Mouse (Mus musculus): ENCODE results near the gene Mllt1. TPM values are rescaled to one million over a fixed set of nuclear protein-coding genes. Genes with fewer than 3 reads are reported as not detected.

Gene Mllt1
- polyA plus RNA-seq, 1 experiment from 2014 or later, result 91.4 TPM

DNA sequence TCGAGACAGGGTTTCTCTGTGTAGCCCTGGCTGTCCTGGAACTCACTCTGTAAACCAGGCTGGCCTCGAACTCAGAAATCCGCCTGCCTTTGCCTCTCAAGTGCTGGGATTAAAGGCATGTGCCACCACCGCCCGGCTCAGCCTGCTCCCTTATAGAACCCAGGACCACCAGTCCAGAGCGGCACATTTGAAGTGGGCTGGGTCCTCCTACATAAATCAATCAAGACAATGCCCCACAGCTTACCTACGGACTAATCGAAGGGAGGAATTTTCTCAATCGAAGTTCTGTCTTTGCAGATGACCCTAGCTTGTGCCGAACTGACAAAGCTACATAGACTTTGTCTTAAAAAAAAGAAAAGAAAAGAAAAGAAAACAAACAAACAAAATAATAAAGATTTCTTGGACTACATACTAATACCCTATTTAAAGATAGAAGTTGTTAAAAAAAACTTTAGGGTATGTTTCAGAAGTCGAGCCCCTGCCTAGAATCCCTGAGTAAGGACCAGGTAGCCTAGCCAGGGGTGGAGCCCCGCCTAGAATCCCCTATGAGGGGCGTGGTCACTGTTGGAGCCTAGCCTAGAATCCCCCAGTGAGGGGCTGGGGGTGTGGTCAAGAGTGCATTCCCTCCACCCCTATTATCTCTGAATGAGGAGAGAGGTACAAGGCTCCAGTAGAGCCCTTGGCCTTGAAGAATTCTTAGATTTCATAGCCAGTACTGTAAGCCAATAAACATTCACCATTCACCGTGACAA, 38.9 kb upstream of the Mllt1 start:
- no peak overlapping the region for H3K4me2 ChIP-seq (ENCODE audit: low read length)
- H3K27ac ChIP-seq (ENCODE audit: low read length), result no peak overlapping the region
- ATAC-seq, result no peak
- H3K4me1 ChIP-seq (ENCODE audit: control insufficient read depth, insufficient read depth, low read length), result no peaks in the 10 kb centered on the region
- no peaks in the 10 kb centered on the region for H3K9me3 ChIP-seq (replicated peaks; ENCODE audit: control insufficient read depth, low read length, poor library complexity, severe bottlenecking)
- 69% methylated on average over 13 of the region's 14 CpGs for WGBS
- H3K36me3 ChIP-seq (ENCODE audit: control insufficient read depth, insufficient read depth, low read length), result no peaks in the 10 kb centered on the region
- no peaks in the 10 kb centered on the region; the same call in 1 of the 2 replicates for H3K27me3 ChIP-seq (ENCODE audit: control insufficient read depth, insufficient read depth, low read depth, low read length)
- no peak overlapping the region for H3K4me3 ChIP-seq (ENCODE audit: low read depth, low read length)
- H3K9ac ChIP-seq (ENCODE audit: low read depth, low read length), result no peak overlapping the region

DNA sequence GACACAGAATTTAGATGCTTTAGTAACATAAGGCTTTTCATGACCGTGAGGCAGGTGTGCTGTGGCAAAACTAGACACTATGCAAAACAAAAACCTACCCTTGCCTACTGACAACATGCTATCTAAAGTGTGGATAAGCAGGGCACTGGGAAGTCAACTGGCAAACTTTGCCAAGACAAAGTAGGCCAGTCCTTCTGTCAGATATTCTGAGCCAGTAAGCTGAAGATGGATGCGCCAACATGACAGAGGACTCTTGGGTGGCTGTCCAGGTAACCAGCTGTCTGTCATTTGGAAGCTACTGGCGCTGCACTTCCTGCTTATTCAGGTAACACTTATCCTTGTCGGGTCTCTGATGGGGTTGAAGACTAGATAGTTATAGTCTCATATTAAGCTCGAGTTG, 34.9 kb upstream of the Mllt1 start:
- no peaks in the 10 kb centered on the region for H3K4me1 ChIP-seq (ENCODE audit: control insufficient read depth, insufficient read depth, low read length)
- ATAC-seq, result no peak

DNA sequence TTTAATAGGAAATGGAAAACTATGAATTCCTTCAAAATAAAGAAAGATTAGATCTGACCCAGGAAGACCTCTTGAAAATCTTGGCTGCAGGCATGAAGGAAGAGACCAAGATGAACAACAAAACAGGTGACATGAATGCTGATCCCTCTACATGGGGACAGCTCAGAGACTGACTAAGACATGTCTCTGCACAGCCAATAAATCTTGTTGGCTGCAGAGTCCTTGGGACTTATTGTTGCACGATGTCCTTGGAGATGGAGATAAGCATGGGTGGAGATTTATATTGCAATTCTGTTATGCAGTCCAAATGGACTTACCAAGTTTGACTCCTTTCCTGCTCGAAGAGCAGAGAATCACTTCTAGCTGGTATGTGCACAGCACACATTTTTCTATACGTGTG, 34.1 kb upstream of the Mllt1 start:
- H3K27me3 ChIP-seq (ENCODE audit: control insufficient read depth, insufficient read depth, low read depth, low read length), result no peaks in the 10 kb centered on the region; the same call in 1 of the 2 replicates
- no peak overlapping the region for H3K27ac ChIP-seq (ENCODE audit: low read length)
- H3K4me2 ChIP-seq (ENCODE audit: low read length), result no peak overlapping the region
- H3K36me3 ChIP-seq (ENCODE audit: control insufficient read depth, insufficient read depth, low read length), result no peaks in the 10 kb centered on the region
- WGBS, result 73% methylated on average over 3 of the region's 3 CpGs
- ATAC-seq, result no peak
- no peaks in the 10 kb centered on the region for H3K4me1 ChIP-seq (ENCODE audit: control insufficient read depth, insufficient read depth, low read length)
- H3K4me3 ChIP-seq (ENCODE audit: low read depth, low read length), result no peak overlapping the region
- no peaks in the 10 kb centered on the region for H3K9me3 ChIP-seq (replicated peaks; ENCODE audit: control insufficient read depth, low read length, poor library complexity, severe bottlenecking)
- no peak overlapping the region for H3K9ac ChIP-seq (ENCODE audit: low read depth, low read length)

More for the DNA sequence above, 34.9 kb upstream of the Mllt1 start:
- Histone ChIP-seq H3K9ac (ENCODE audit: low read depth, low read length) (no peak overlapping the region), H3K9me3 (replicated peaks; ENCODE audit: control insufficient read depth, low read length, poor library complexity, severe bottlenecking) (no peaks in the 10 kb centered on the region), H3K4me3 (ENCODE audit: low read depth, low read length) (no peak overlapping the region), H3K27me3 (ENCODE audit: control insufficient read depth, insufficient read depth, low read depth, low read length) (no peaks in the 10 kb centered on the region; the same call in 1 of the 2 replicates), H3K27ac (ENCODE audit: low read length) (no peak overlapping the region), H3K36me3 (ENCODE audit: control insufficient read depth, insufficient read depth, low read length) (no peaks in the 10 kb centered on the region), H3K4me2 (ENCODE audit: low read length) (no peak overlapping the region)
- WGBS, result 75% methylated on average over 5 of the region's 5 CpGs

DNA sequence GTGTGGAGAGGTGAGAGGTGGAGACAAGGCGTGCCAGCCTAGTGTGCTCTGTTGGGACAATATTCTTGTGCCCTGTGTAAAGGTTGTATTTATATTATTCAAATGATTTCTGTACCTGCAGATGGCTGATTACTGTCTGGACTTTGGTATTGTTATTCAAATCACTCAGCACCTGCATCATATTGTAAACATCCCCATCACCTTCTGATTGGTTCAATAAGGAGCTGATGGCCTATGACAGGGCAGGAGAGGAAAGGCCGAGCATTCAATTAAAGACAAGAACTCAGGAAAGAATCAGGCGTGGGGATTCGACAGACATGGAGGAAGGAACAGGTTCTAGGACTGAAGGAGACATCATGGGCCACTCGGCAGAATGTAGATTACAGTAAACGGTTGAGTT, 28.4 kb upstream of the Mllt1 start:
- H3K36me3 ChIP-seq (ENCODE audit: control insufficient read depth, insufficient read depth, low read length), result no peaks in the 10 kb centered on the region
- no peak overlapping the region for H3K4me3 ChIP-seq (ENCODE audit: low read depth, low read length)
- no peaks in the 10 kb centered on the region for H3K27me3 ChIP-seq (ENCODE audit: control insufficient read depth, insufficient read depth, low read depth, low read length)
- H3K4me1 ChIP-seq (ENCODE audit: control insufficient read depth, insufficient read depth, low read length), result no peaks in the 10 kb centered on the region
- no peaks in the 10 kb centered on the region for H3K9me3 ChIP-seq (replicated peaks; ENCODE audit: control insufficient read depth, low read length, poor library complexity, severe bottlenecking)
- no peak for ATAC-seq
- no peak overlapping the region for H3K4me2 ChIP-seq (ENCODE audit: low read length)
- WGBS, result 78% methylated on average over 6 of the region's 6 CpGs
- H3K27ac ChIP-seq (ENCODE audit: low read length), result no peak overlapping the region
- no peak overlapping the region for H3K9ac ChIP-seq (ENCODE audit: low read depth, low read length)

DNA sequence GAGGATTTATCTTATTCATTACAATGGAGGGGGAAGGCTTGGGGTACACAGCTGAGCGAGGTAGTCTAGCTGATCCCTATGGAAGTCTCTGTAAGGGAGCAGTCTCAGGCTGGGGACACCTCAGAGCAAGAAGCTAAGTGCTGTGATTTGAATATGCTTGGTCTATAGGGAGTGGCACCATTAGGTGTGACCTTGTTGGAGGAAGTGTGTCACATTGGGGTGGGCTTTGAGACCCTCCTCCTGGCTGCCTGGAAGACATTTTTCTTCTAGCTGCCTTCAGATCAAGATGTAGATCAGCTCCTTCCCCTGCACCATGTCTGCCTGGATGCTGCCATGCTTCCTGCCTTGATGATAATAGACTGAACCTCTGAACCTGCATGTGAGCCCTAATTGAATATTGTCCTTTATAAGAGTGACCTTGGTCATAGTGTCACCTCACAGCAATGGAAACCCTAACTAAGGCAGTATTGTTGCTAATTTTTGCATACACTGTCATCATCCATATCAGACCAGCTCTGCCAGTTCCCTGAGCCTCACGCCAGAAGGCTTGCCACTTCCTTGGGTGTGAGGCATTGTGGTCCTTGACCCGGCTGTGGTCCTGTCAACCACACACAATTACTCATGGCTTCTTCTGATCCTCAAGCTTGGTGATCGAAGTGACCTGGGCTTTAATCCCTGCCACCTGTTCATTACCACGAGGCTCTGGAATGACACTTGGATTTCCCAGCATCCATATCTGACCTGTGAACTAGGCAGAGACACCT, 27.6 kb upstream of the Mllt1 start:
- H3K9ac ChIP-seq (ENCODE audit: low read depth, low read length), result no peak overlapping the region
- no peak overlapping the region for H3K27ac ChIP-seq (ENCODE audit: low read length)
- H3K4me1 ChIP-seq (ENCODE audit: control insufficient read depth, insufficient read depth, low read length), result no peaks in the 10 kb centered on the region
- H3K36me3 ChIP-seq (ENCODE audit: control insufficient read depth, insufficient read depth, low read length), result no peaks in the 10 kb centered on the region
- 82% methylated on average over 5 of the region's 5 CpGs for WGBS
- H3K27me3 ChIP-seq (ENCODE audit: control insufficient read depth, insufficient read depth, low read depth, low read length), result no peaks in the 10 kb centered on the region
- H3K9me3 ChIP-seq (replicated peaks; ENCODE audit: control insufficient read depth, low read length, poor library complexity, severe bottlenecking), result no peaks in the 10 kb centered on the region
- H3K4me2 ChIP-seq (ENCODE audit: low read length), result no peak overlapping the region
- ATAC-seq, result no peak
- H3K4me3 ChIP-seq (ENCODE audit: low read depth, low read length), result no peak overlapping the region

DNA sequence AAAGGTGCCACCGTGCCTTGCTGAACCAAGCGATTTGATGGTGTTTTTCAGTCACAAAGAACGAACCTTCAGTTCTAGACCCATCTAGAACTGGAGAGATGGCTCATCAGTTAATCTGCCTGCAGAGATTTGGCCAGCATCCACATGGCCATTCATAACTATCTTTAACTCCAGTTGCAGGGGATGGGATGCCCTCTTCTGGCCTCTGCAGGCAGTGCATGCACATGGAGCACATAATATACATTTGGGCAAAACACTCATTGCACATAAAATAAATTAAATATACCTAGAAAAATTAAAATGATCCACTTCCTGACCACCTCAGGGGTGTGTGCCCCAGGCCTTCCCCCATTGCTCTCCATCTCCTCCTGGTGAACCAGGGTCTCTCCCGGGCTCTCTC, 26.7 kb upstream of the Mllt1 start:
- no peak overlapping the region for H3K4me3 ChIP-seq (ENCODE audit: low read depth, low read length)
- H3K4me2 ChIP-seq (ENCODE audit: low read length), result no peak overlapping the region
- no peak overlapping the region for H3K9ac ChIP-seq (ENCODE audit: low read depth, low read length)
- no peaks in the 10 kb centered on the region for H3K27me3 ChIP-seq (ENCODE audit: control insufficient read depth, insufficient read depth, low read depth, low read length)
- 93% methylated on average over 4 of the region's 4 CpGs for WGBS
- no peaks in the 10 kb centered on the region for H3K9me3 ChIP-seq (replicated peaks; ENCODE audit: control insufficient read depth, low read length, poor library complexity, severe bottlenecking)
- no peak for ATAC-seq
- no peaks in the 10 kb centered on the region for H3K4me1 ChIP-seq (ENCODE audit: control insufficient read depth, insufficient read depth, low read length)
- no peaks in the 10 kb centered on the region for H3K36me3 ChIP-seq (ENCODE audit: control insufficient read depth, insufficient read depth, low read length)
- no peak overlapping the region for H3K27ac ChIP-seq (ENCODE audit: low read length)

DNA sequence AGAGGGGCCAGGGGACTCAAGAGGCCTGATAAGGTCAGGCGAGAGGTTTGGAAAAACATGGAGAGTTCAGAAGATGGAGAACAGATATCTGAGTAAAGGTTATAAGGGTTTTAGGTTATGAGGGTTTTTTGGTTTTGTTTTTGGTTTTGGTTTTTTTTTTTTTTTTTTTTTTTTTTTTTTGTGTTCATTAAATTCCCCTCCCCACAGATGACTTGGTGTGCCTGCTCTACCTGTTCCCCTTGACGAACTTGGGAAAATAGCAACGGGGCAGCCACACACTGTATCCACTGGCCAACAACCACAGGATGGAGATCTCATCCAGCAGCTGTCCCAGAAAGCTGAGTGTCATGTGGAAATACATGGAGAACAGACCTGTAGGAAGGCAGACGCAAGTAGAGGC, 23.5 kb upstream of the Mllt1 start:
- no peak for ATAC-seq
- Histone ChIP-seq H3K36me3 (ENCODE audit: control insufficient read depth, insufficient read depth, low read length) (no peaks in the 10 kb centered on the region), H3K9me3 (replicated peaks; ENCODE audit: control insufficient read depth, low read length, poor library complexity, severe bottlenecking) (no peaks in the 10 kb centered on the region), H3K27me3 (ENCODE audit: control insufficient read depth, insufficient read depth, low read depth, low read length) (no peaks in the 10 kb centered on the region), H3K4me3 (ENCODE audit: low read depth, low read length) (no peak overlapping the region), H3K4me2 (ENCODE audit: low read length) (no peak overlapping the region), H3K9ac (ENCODE audit: low read depth, low read length) (no peak overlapping the region), H3K27ac (ENCODE audit: low read length) (no peak overlapping the region), H3K4me1 (ENCODE audit: control insufficient read depth, insufficient read depth, low read length) (no peaks in the 10 kb centered on the region)
- WGBS, result 83% methylated on average over 4 of the region's 4 CpGs

DNA sequence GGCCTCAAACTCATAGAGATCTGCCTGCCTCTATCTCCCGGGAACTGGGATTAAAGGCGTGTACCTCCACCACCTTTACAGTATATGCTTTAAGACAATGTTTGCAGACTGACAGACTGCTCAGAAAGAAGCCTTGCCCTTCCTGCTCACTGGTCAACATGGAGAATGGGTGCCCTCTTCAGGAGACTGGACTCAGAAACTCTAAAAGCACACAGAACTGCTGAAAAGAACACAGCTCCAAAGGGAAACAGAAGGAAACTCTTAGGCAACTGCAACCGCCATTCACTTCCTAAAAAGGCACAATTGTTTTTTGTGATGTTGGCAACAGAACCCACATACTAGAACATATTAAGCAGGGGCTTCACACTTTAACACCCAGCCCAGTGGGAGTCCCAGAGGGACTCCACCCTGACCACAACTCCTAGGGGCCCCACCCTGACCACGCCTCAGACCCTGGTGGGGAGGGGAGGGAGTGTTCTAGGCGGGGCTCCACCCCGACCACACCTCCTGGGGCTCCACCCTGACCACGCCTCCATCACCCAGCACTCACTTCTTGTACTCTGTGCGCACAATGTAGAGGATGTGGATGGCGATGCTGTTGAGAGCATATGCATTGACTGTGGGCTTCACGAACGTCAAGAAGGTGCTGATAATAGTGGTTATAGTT, 22.7 kb upstream of the Mllt1 start:
- no peaks in the 10 kb centered on the region for H3K27me3 ChIP-seq (ENCODE audit: control insufficient read depth, insufficient read depth, low read depth, low read length)
- WGBS, result 33% methylated on average over 11 of the region's 11 CpGs
- H3K36me3 ChIP-seq (ENCODE audit: control insufficient read depth, insufficient read depth, low read length), result no peaks in the 10 kb centered on the region
- no peaks in the 10 kb centered on the region for H3K4me1 ChIP-seq (ENCODE audit: control insufficient read depth, insufficient read depth, low read length)
- H3K4me3 ChIP-seq (ENCODE audit: low read depth, low read length), result no peak overlapping the region
- H3K9me3 ChIP-seq (replicated peaks; ENCODE audit: control insufficient read depth, low read length, poor library complexity, severe bottlenecking), result no peaks in the 10 kb centered on the region
- no peak overlapping the region for H3K27ac ChIP-seq (ENCODE audit: low read length)
- no peak overlapping the region for H3K4me2 ChIP-seq (ENCODE audit: low read length)
- no peak for ATAC-seq
- H3K9ac ChIP-seq (ENCODE audit: low read depth, low read length), result no peak overlapping the region

DNA sequence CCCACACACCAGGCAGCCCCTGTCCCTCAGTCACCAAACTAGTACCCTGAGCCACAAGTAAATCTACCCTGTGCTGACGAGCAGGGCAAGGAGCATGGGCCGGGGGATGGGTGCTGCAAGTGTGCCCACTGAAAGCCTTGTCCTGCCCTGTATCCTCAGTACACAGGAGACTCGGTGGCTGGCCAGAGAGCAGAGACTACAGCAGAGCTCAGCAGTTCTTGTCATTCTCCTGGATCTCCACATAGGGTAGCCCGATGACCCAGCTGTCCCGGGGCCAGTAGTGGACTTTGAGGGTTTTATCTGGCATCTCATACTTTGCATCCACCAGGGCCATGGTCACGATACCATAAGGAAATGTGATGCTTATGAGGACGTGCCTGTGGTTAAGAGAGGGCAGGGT, 19.7 kb upstream of the Mllt1 start:
- 89% methylated on average over 7 of the region's 7 CpGs for WGBS
- H3K9ac ChIP-seq (ENCODE audit: low read depth, low read length), result no peak overlapping the region
- H3K4me2 ChIP-seq (ENCODE audit: low read length), result no peak overlapping the region
- ATAC-seq, result no peak
- H3K27me3 ChIP-seq (ENCODE audit: control insufficient read depth, insufficient read depth, low read depth, low read length), result no peaks in the 10 kb centered on the region
- no peaks in the 10 kb centered on the region for H3K36me3 ChIP-seq (ENCODE audit: control insufficient read depth, insufficient read depth, low read length)
- no peak overlapping the region for H3K27ac ChIP-seq (ENCODE audit: low read length)
- no peaks in the 10 kb centered on the region for H3K9me3 ChIP-seq (replicated peaks; ENCODE audit: control insufficient read depth, low read length, poor library complexity, severe bottlenecking)
- H3K4me1 ChIP-seq (ENCODE audit: control insufficient read depth, insufficient read depth, low read length), result no peaks in the 10 kb centered on the region
- H3K4me3 ChIP-seq (ENCODE audit: low read depth, low read length), result no peak overlapping the region
